Mouse (Mus musculus) CH12.LX (cell line): ENCODE results near the gene Opn4. TPM values are rescaled to one million over a fixed set of nuclear protein-coding genes. Genes with fewer than 3 reads are reported as not detected.

Experiments used
- DNase-seq: peaks from one replicate; pipeline ENCODE4 v3.0.0-alpha.2; 2013; ENCODE audit errors: extremely low read depth
- H3K27ac ChIP-seq: 2 replicates; pipeline ENCODE4 v1.5.1; 2012; ENCODE audit warnings: low read depth, mild to moderate bottlenecking, control low read depth, moderate library complexity; ENCODE audit not compliant: insufficient read depth
- H3K27me3 ChIP-seq: replicated peaks from 2 replicates; pipeline ENCODE3; 2012; ENCODE audit warnings: inconsistent platforms
- H3K36me3 ChIP-seq, 2 experiments: replicated peaks in 1 of 2; 2 replicates each; pipeline versions ENCODE3 to v1.6.1; 2012; ENCODE audit warnings: inconsistent platforms in 1 of 2, low read length in 1 of 2, mild to moderate bottlenecking in 1 of 2, mixed read lengths in 1 of 2, moderate library complexity in 1 of 2; ENCODE audit not compliant: control insufficient read depth in 1 of 2, insufficient read depth in 1 of 2
- H3K4me1 ChIP-seq, 2 experiments: 2 replicates each; pipeline ENCODE4 v1.6.1; 2012; ENCODE audit warnings: inconsistent platforms in 1 of 2, moderate library complexity in 1 of 2; ENCODE audit not compliant: insufficient read depth in 2 of 2, control insufficient read depth in 1 of 2
- H3K4me2 ChIP-seq: 2 replicates; pipeline ENCODE4 v1.6.1; 2012; ENCODE audit warnings: low read depth, mild to moderate bottlenecking, control low read depth; ENCODE audit not compliant: poor library complexity, insufficient read depth, severe bottlenecking
- H3K4me3 ChIP-seq, 3 experiments: fragments of 150-350 bp in 1 of 3; sonication (generic) in 1 of 3; replicated peaks in 1 of 3; 2 replicates each; pipeline versions ENCODE3 to v1.5.1; 2011 to 2012; ENCODE audit warnings: low read depth in 2 of 3, low read length in 2 of 3, mild to moderate bottlenecking in 2 of 3, moderate library complexity in 2 of 3, control low read depth in 1 of 3, improper control_type of control experiment in 1 of 3, inconsistent platforms in 1 of 3, mixed read lengths in 1 of 3; ENCODE audit not compliant: poor library complexity in 1 of 3
- H3K79me2 ChIP-seq: replicated peaks from 2 replicates; pipeline ENCODE4 v1.6.1; 2012; ENCODE audit warnings: mild to moderate bottlenecking, moderate library complexity; ENCODE audit not compliant: control insufficient read depth, poor library complexity, insufficient read depth, severe bottlenecking; ENCODE audit errors: extremely low read depth
- H3K9ac ChIP-seq: 2 replicates; pipeline ENCODE4 v1.6.1; 2012; ENCODE audit warnings: low read depth, mild to moderate bottlenecking, control low read depth, moderate library complexity; ENCODE audit not compliant: insufficient read depth
- H3K9me3 ChIP-seq: replicated peaks from 2 replicates; pipeline ENCODE3; 2012; ENCODE audit warnings: low read length, inconsistent platforms, mixed read lengths
- CHD2 ChIP-seq: IDR thresholded peaks from 2 replicates; pipeline ENCODE4 v1.6.1; 2011; ENCODE audit warnings: low read length, improper control_type of control experiment
- ELF1 ChIP-seq: IDR thresholded peaks from 2 replicates; pipeline ENCODE4 v1.6.1; 2014; ENCODE audit warnings: low read depth, mild to moderate bottlenecking, inconsistent platforms, low read length, improper control_type of control experiment
- GABPA ChIP-seq: IDR thresholded peaks from 2 replicates; pipeline ENCODE4 v1.6.1; 2012; ENCODE audit warnings: low read depth, low read length, improper control_type of control experiment, inconsistent platforms; ENCODE audit not compliant: insufficient replicate concordance
- HCFC1 ChIP-seq: IDR thresholded peaks from 2 replicates; pipeline ENCODE4 v1.6.1; 2012; ENCODE audit warnings: low read depth, mild to moderate bottlenecking, inconsistent platforms, low read length, improper control_type of control experiment
- JUN ChIP-seq: IDR thresholded peaks from 2 replicates; pipeline ENCODE4 v1.6.1; 2011; ENCODE audit warnings: low read depth, mild to moderate bottlenecking, low read length, improper control_type of control experiment, moderate library complexity; ENCODE audit not compliant: insufficient read depth
- MAFK ChIP-seq: IDR thresholded peaks from 2 replicates; pipeline ENCODE4 v1.6.1; 2011; ENCODE audit warnings: low read length, improper control_type of control experiment; ENCODE audit not compliant: insufficient replicate concordance
- MAX ChIP-seq: IDR thresholded peaks from 2 replicates; pipeline ENCODE4 v1.6.1; 2011; ENCODE audit warnings: low read length, improper control_type of control experiment
- MAZ ChIP-seq: IDR thresholded peaks from 2 replicates; pipeline ENCODE4 v1.6.1; 2012; ENCODE audit warnings: low read depth, mild to moderate bottlenecking, inconsistent platforms, low read length, improper control_type of control experiment, moderate library complexity
- MEF2A ChIP-seq: IDR thresholded peaks from 2 replicates; pipeline ENCODE4 v1.6.1; 2014; ENCODE audit warnings: low read depth, mild to moderate bottlenecking, inconsistent platforms, low read length, improper control_type of control experiment, borderline replicate concordance
- MYC ChIP-seq: IDR thresholded peaks from 2 replicates; pipeline ENCODE4 v1.6.1; 2011; ENCODE audit warnings: low read depth, mild to moderate bottlenecking, improper control_type of control experiment, low read length
- NELFE ChIP-seq: IDR thresholded peaks from 2 replicates; pipeline ENCODE4 v1.6.1; 2011; ENCODE audit warnings: low read depth, low read length, improper control_type of control experiment
- NRF1 ChIP-seq: IDR thresholded peaks from 2 replicates; pipeline ENCODE4 v1.6.1; 2014; ENCODE audit warnings: low read depth, mild to moderate bottlenecking, inconsistent platforms, low read length, improper control_type of control experiment, moderate library complexity
- PAX5 ChIP-seq: IDR thresholded peaks from 2 replicates; pipeline ENCODE4 v1.6.1; 2012; ENCODE audit warnings: low read length, inconsistent platforms, mixed read lengths
- POLR2A ChIP-seq: IDR thresholded peaks from 2 replicates; pipeline ENCODE4 v1.6.1; 2011; ENCODE audit warnings: low read depth, mild to moderate bottlenecking, improper control_type of control experiment, low read length
- RAD21 ChIP-seq: IDR thresholded peaks from 2 replicates; pipeline ENCODE4 v1.6.1; 2011; ENCODE audit warnings: low read depth, mild to moderate bottlenecking, low read length, improper control_type of control experiment, moderate library complexity
- RCOR1 ChIP-seq: conservative IDR thresholded peaks from 2 replicates; pipeline ENCODE4 v1.6.1; 2012; ENCODE audit warnings: low read depth, mild to moderate bottlenecking, inconsistent platforms, low read length, improper control_type of control experiment
- SIN3A ChIP-seq: IDR thresholded peaks from 2 replicates; pipeline ENCODE4 v1.6.1; 2012; ENCODE audit warnings: low read length, improper control_type of control experiment, inconsistent platforms
- UBTF ChIP-seq: IDR thresholded peaks from 2 replicates; pipeline ENCODE4 v1.6.1; 2012; ENCODE audit warnings: low read depth, mild to moderate bottlenecking, inconsistent platforms, low read length, improper control_type of control experiment, moderate library complexity
- USF1 ChIP-seq: IDR thresholded peaks from 2 replicates; pipeline ENCODE4 v1.6.1; 2014; ENCODE audit warnings: low read depth, mild to moderate bottlenecking, inconsistent platforms, low read length, improper control_type of control experiment
- ZC3H11A ChIP-seq: IDR thresholded peaks from 2 replicates; pipeline ENCODE4 v1.6.1; 2012; ENCODE audit warnings: low read depth, mild to moderate bottlenecking, inconsistent platforms, low read length, improper control_type of control experiment
- ZMIZ1 ChIP-seq: IDR thresholded peaks from 2 replicates; pipeline ENCODE4 v1.6.1; 2012; ENCODE audit warnings: low read depth, mild to moderate bottlenecking, inconsistent platforms, low read length, improper control_type of control experiment
- ZNF384 ChIP-seq: IDR thresholded peaks from 2 replicates; pipeline ENCODE4 v1.6.1; 2012; ENCODE audit warnings: low read depth, low read length, improper control_type of control experiment, inconsistent platforms
- dilution Hi-C: fragments of 300-500 bp; cut with MboI; formaldehyde crosslinking; loops from 2 replicates; pipeline ENCODE4 v1.14.3; 2020; ENCODE audit warnings: low sequenced_read_pairs; ENCODE audit not compliant: extremely low pct_unique_long_range_greater_than_20kb, extremely low pct_ligation_motif_present
- in situ Hi-C: fragments of 300-500 bp; cut with MboI; formaldehyde crosslinking; loops from 3 replicates; pipeline ENCODE4 v1.14.3; 2019; ENCODE audit warnings: low sequenced_read_pairs, low pct_ligation_motif_present, low pct_unique_long_range_greater_than_20kb, mixed read lengths
- polyA plus RNA-seq: library from polyadenylated mRNA; unstranded; fragments of >175 nt; gene quantifications from 2 replicates; pipeline ENCODE4 v1.2.1, GENCODE M21; 2012; ENCODE audit warnings: low read depth; ENCODE audit not compliant: insufficient read length
- total RNA-seq, 2 experiments: library from RNA; depleted of rRNA; stranded (reverse); fragments of 300-350 nt in 1 of 2; fragments of >200 nt in 1 of 2; gene quantifications; 2 replicates each; pipeline ENCODE4 v1.2.3; 2012 to 2014

Opn4 gene
- total and polyA plus RNA-seq, 3 experiments, result not detected

DNA sequence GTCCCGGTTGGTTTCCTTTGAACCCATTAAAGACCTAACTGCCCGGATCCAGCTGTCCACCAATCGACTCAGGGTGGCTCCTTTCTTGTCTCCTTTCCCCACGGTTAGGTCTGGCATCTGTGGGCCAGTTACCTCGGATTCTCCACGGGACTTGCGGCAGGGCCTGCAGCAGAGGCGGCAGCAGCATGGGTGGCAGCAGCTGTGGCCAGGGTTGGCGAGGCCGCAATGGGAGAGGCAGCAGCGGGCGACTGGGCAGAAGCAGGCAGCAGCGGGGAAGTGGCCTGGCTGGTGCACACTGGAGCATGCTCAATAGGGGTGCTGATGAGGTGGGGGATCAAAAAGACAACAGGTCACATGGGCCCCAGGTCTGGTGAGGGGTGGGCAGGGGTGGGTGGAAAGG lies 44.7 kb downstream of the Opn4 start:
- in situ Hi-C loops, result no loop called here
- no peak overlapping the region for H3K9ac ChIP-seq

GRCm38 (mm10) chr14:34554047-34554446 lies 45.9 kb downstream of the Opn4 start:
- no peaks in the 10 kb centered on the region for H3K36me3 ChIP-seq
- H3K79me2 ChIP-seq, result no peaks in the 10 kb centered on the region
- no peak overlapping the region for H3K4me2 ChIP-seq
- in situ Hi-C loops, result no loop called here
- H3K4me3 ChIP-seq, result no peak overlapping the region
- H3K27me3 ChIP-seq, result no peaks in the 10 kb centered on the region
- no peak for TF ChIP-seq RAD21
- TF ChIP-seq ZC3H11A, result no peak
- no peak for TF ChIP-seq HCFC1
- no peak for TF ChIP-seq PAX5
- TF ChIP-seq RCOR1, result no peak
- no peak for TF ChIP-seq NELFE
- TF ChIP-seq ZNF384, result no peak
- no peak for TF ChIP-seq GABPA
- no peak for TF ChIP-seq ZMIZ1
- TF ChIP-seq SIN3A, result no peak
- no peak for TF ChIP-seq MEF2A
- no peak for TF ChIP-seq UBTF
- no peak for TF ChIP-seq USF1
- no peak for DNase-seq
- no peaks in the 10 kb centered on the region for H3K9me3 ChIP-seq
- H3K4me1 ChIP-seq, result peaks cover 2% of the 10 kb centered on the region in 2 experiments; a peak in 1 of 4 replicates
- H3K27ac ChIP-seq, result no peak overlapping the region
- H3K9ac ChIP-seq, result no peak overlapping the region
- dilution Hi-C loops, result no loop called here

More for the DNA sequence above, 44.7 kb downstream of the Opn4 start:
- H3K4me3 ChIP-seq, result no peak overlapping the region
- no peaks in the 10 kb centered on the region for H3K9me3 ChIP-seq
- no peaks in the 10 kb centered on the region for H3K27me3 ChIP-seq
- dilution Hi-C loops, result no loop called here
- H3K36me3 ChIP-seq, result no peaks in the 10 kb centered on the region
- no peak overlapping the region for H3K4me2 ChIP-seq
- DNase-seq, result no peak
- no peak overlapping the region for H3K27ac ChIP-seq
- H3K4me1 ChIP-seq, result peaks cover 0 to 2% of the 10 kb centered on the region in 2 experiments; a peak in 1 of 4 replicates
- H3K79me2 ChIP-seq, result no peaks in the 10 kb centered on the region
- TF ChIP-seq USF1 (no peak), ZMIZ1 (no peak), MAZ (no peak), POLR2A (no peak), ZNF384 (no peak), PAX5 (no peak), SIN3A (no peak), MAX (no peak), MYC (no peak), MAFK (no peak), CHD2 (no peak), GABPA (no peak), NELFE (no peak), ELF1 (no peak), JUN (no peak), NRF1 (no peak)
